Mouse (Mus musculus) thymus, adult 18-20 months (tissue): ENCODE results near the gene 1810030O07Rik.
"Not testable (repeated sequence)": the region's sequence is repeated elsewhere in the genome, so short reads cannot be mapped to it uniquely, and the experiment has no call there.

Experiments
- DNase-seq, 2 experiments: peaks; one replicate each; pipeline ENCODE4 v3.0.0; 2022; ENCODE audit warnings: mixed read lengths in 2 of 2

The 1810030O07Rik gene

DNA sequence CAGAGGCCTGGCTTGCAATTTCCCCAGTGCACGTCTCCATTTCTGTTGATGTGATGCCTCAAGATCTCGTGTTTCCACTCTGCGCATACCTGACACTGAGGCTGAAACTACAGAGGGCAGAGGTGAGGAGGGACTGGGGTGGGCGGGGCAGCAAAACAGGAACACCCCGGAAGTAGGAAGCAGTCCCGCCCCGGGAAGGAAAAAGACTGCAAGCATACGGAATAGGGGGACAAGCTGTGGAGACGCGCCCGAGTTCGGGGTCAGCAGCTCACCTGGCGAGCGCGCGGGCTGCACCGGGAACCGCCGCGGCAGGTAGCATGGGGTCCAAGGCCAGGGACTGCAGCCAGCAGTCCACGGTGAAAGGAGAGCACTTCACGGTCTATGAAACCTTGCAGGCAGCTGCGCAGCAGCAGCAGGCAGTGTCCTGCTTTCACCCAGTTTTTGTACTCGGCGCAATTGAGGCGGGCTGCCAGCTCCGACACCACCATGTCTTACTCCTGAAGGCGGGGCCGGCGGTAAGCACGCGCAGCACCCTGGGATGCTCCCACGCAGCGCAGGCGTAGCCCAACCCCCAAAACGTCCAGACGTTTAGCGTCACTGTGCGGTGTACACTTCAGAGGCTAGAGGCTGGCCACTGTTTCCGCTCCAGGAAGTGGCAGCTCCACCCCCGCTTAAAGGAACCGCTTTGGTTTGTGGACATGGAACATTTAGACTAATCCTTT is at the start of gene 1810030O07Rik:
Gene 1810030O07Rik, minus strand, starts transcription at position 615 of the 722 bp plus-strand sequence.
- peak; percentile 77 to 83 for DNase-seq

GRCm38 (mm10) chrX:12716036-12716435 is 42.6 kb upstream of the 1810030O07Rik start:
- no peak for DNase-seq

DNA sequence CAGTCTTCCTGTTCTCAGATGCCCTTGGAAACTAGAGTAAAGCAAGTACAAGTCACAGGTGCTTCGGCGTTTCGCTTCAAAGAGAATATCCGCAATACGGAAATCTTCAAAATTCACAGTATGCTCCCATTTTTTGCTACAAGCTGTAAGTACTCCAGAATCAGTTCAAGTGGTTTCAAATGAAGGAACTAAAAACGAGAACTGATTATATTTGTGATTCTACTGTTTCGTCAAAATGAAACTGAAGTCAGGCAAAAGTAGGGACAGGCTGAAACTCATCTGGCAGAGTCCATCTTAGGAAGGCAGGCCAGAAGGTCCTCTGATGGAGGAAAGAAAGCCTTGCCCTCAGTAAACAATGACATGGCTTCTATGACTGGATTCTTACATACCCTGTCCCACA is 40.3 kb upstream of the 1810030O07Rik start:
- no peak for DNase-seq

GRCm38 (mm10) chrX:12686910-12687309 is 13.4 kb upstream of the 1810030O07Rik start:
- DNase-seq, result no peak

GRCm38 (mm10) chrX:12686071-12686470 is 12.6 kb upstream of the 1810030O07Rik start:
- DNase-seq, result no peak

DNA sequence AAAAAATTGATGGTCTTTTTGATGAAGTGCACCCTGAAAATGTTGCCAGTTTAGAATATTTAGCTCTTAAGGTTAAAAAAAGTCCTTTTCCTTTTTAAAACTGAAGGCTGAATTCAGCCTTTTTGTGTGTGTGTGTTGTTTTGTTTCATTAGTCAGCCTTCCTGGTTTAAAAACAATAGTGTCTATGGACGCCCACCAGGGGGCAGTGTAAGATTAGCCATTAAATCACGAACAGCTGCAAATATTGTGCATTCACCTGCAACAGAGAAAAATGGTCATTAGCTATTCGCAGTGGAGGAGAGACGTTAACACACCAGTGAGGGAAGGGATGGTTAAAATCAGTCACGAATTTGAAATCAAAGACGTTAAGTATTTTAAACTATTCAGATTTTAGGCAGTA is 3.9 kb upstream of the 1810030O07Rik start:
- DNase-seq, result peak in 1 of 2 experiments; percentile 25

- DNase-seq, result no peak
Observed at GRCm38 (mm10) chrX:12653879-12654278, 19.6 kb downstream of the 1810030O07Rik start.

- no peak for DNase-seq
Observed at GRCm38 (mm10) chrX:12651906-12652305, 21.6 kb downstream of the 1810030O07Rik start.

DNA sequence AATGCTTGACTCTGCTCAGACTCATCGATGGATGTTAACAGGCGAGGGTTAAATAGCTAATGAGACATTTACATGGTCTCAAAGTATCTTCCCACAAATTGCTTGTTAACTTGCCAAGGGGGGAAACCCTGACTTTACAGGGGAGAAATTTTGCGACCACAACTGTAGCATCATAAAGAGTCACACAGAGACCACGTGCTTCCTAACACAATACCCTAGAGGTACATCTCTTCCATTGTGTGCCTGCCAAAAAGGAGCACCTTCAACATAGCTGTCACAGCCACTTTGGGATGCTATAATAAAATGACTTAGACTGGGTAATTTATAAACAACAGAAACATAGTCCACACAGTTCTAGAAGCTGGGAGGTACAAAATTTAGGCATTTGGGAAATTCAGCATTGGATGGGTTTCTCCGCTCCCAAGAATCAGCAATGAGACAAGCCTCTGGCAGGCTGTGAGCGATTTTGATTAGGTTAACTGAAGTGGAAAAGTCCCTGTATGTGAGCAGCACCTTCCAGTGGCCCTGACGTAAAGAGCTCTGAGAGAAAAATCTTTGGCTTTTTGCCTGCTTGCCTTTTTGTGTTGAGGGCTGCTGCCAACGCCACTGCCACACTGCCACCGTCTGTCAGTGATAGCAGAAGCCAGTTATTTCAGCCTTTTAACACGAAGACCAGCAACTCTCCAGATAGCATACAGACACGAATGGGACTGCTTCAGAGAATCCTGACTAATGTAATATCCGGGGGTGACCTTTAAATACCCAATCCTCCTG is 27.8 kb downstream of the 1810030O07Rik start:
- DNase-seq, result no peak

- DNase-seq, result no peak
Observed at GRCm38 (mm10) chrX:12644976-12645375, 28.5 kb downstream of the 1810030O07Rik start.

DNA sequence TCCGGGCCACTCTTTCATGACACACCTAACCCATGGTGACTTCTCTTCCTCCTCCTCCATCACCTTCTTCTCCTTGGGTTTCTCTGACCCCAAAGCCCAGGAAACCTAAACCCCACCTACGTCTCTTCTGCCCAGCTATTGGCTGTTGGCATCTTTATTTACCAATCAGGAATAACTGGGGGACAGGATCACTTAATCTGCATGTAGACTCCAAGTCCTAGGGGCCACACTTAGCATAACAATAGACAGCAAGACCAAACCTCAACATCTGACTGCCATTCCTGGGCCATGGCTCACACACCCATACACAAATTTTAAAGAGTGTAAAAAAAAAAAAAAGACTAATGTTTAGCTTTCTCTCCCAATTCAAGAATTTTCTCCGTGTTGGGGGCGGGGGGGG is 48.3 kb downstream of the 1810030O07Rik start:
- DNase-seq, result no peak

- DNase-seq, result not testable (repeated sequence)
Observed at GRCm38 (mm10) chrX:12612360-12612759, 61.1 kb downstream of the 1810030O07Rik start.

DNA sequence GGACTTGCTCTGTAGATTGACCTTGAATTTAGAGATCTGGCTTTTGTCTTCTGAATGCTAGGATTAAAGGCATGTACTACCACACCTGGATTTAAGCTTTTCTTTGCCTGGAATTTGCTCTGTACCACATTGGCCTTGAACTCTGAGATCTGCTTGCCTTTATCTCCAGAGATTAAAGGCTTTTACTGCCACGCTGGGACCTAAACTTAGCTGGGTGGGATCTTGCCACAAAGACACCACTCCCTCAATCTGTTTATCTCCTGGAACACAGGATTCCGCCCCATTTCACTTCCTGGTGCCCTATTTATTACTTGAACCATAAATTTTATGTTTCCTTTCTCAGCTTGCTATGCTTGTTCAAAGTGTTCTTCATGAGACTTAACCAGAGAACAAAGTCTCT is 62.3 kb downstream of the 1810030O07Rik start:
- no peak for DNase-seq

- DNase-seq, result not testable (repeated sequence)
Observed at GRCm38 (mm10) chrX:12610541-12610940, 62.9 kb downstream of the 1810030O07Rik start.
